12 mouse cellular contexts compared by ENCODE assay signal in the genomic region with DNA sequence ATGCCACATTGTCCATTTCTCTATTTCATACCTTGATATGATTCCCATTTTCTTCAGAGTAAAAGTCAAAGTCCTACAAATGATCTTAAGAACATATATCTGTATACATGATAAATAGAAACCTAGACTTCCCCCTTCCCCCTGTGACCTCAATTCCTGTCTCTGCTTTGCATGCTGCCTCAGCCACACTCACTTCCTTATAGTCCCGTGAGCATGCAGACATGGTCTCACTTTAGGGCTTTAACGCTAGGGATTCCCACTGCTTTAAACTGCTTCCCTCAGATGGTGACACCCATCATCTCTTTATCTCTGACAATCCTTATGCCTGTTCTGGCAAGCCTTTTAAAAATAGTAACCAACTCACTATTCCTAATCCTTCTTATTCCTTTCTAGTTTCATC. TPM values are rescaled to one million over a fixed set of nuclear protein-coding genes. Genes with fewer than 3 reads are reported as not detected.
DNase-seq lines count a peak whose midpoint lies in the region; ATAC-seq lines count a peak whose summit lies in the region.
"Had no signal": no experiment of that assay in that cellular context is flagged by ENCODE, and none has a peak within 500 bp of the region (broad histone marks: within the 10 kb centered on the region; RNA-seq: fewer than 3 reads in every experiment).

No protein-coding gene starts in this region.

- no peaks in the 10 kb centered on the region for H3K9me3 ChIP-seq in liver, embryonic 11.5 days (ENCODE audit: control insufficient read depth, low read length)
- no peaks in the 10 kb centered on the region for H3K9me3 ChIP-seq in midbrain, embryonic 15.5 days
- no peaks in the 10 kb centered on the region for H3K9me3 ChIP-seq in neural tube, embryonic 15.5 days (replicated peaks)
- H3K9me3 ChIP-seq: heart, embryonic 15.5 days; neural tube, embryonic 13.5 days had no signal

- ATAC-seq in frontal cortex, adult (ENCODE audit: low TSS enrichment), result 0 out of 2 replicates have a peak, but pooled peaks have one; percentile 31
- ATAC-seq in liver, embryonic 11.5 days (replicated peaks; ENCODE audit: low FRiP score), result no peak
- ATAC-seq in midbrain, embryonic 15.5 days (replicated peaks), result no peak
- ATAC-seq in neural tube, embryonic 15.5 days (ENCODE audit: low FRiP score), result no peak

- WGBS in liver, embryonic 11.5 days, result 42% methylated on average over 2 of the region's 2 CpGs
- WGBS in midbrain, embryonic 15.5 days, result 84% methylated on average over 2 of the region's 2 CpGs
- 85% methylated on average over 2 of the region's 2 CpGs for WGBS in neural tube, embryonic 15.5 days

- no peaks in the 10 kb centered on the region; the same call in 1 of the 2 replicates for H3K4me1 ChIP-seq in liver, embryonic 11.5 days (replicated peaks; ENCODE audit: control insufficient read depth, insufficient read depth, low read length)
- no peaks in the 10 kb centered on the region for H3K4me1 ChIP-seq in midbrain, embryonic 15.5 days
- no peaks in the 10 kb centered on the region for H3K4me1 ChIP-seq in neural tube, embryonic 15.5 days
- H3K4me1 ChIP-seq: heart, embryonic 15.5 days; neural tube, embryonic 13.5 days had no signal

- no peaks in the 10 kb centered on the region for H3K36me3 ChIP-seq in liver, embryonic 11.5 days (ENCODE audit: control insufficient read depth, insufficient read depth, low read length)
- no peaks in the 10 kb centered on the region for H3K36me3 ChIP-seq in midbrain, embryonic 15.5 days (replicated peaks)
- H3K36me3 ChIP-seq in neural tube, embryonic 15.5 days, result no peaks in the 10 kb centered on the region
- H3K36me3 ChIP-seq: heart, embryonic 15.5 days; neural tube, embryonic 13.5 days had no signal

- H3K27ac ChIP-seq in liver, embryonic 11.5 days (ENCODE audit: low read depth, low read length), result peak overlapping the region; percentile 21; the same call in 1 of the 2 replicates
- no peak overlapping the region for H3K27ac ChIP-seq in midbrain, embryonic 15.5 days
- H3K27ac ChIP-seq in neural tube, embryonic 15.5 days (replicated peaks), result no peak overlapping the region
- H3K27ac ChIP-seq: heart, embryonic 15.5 days; neural tube, embryonic 13.5 days had no signal

- no peak overlapping the region for H3K4me2 ChIP-seq in liver, embryonic 11.5 days
- no peak overlapping the region for H3K4me2 ChIP-seq in midbrain, embryonic 15.5 days
- no peak overlapping the region for H3K4me2 ChIP-seq in neural tube, embryonic 15.5 days
- H3K4me2 ChIP-seq: heart, embryonic 15.5 days; neural tube, embryonic 13.5 days had no signal

- DNase-seq in frontal cortex, postnatal 36 days (ENCODE audit: low spot score in 2 of 2), result no peak
- DNase-seq in spleen, adult 12 weeks (ENCODE audit: low spot score), result peak; percentile 12
- no peak for DNase-seq in spleen, postnatal 4 days (ENCODE audit: low spot score in 2 of 2)
- DNase-seq in liver, embryonic 11.5 days (ENCODE audit: low spot score), result no peak
- DNase-seq in skeletal muscle tissue, adult 2 months (ENCODE audit: low read depth, low spot score), result peak; percentile 36
- DNase-seq: cerebellum, postnatal 10 days; left cerebral cortex, postnatal 4 days had no signal

- H3K9ac ChIP-seq in liver, embryonic 11.5 days (ENCODE audit: low read depth, low read length), result no peak overlapping the region
- no peak overlapping the region for H3K9ac ChIP-seq in midbrain, embryonic 15.5 days
- no peak overlapping the region for H3K9ac ChIP-seq in neural tube, embryonic 15.5 days (replicated peaks)
- H3K9ac ChIP-seq: heart, embryonic 15.5 days; neural tube, embryonic 13.5 days had no signal

- no peaks in the 10 kb centered on the region for H3K27me3 ChIP-seq in liver, embryonic 11.5 days (replicated peaks; ENCODE audit: control insufficient read depth, insufficient read depth, low read length)
- no peaks in the 10 kb centered on the region for H3K27me3 ChIP-seq in midbrain, embryonic 15.5 days (replicated peaks)
- H3K27me3 ChIP-seq in neural tube, embryonic 15.5 days (replicated peaks), result no peaks in the 10 kb centered on the region
- H3K27me3 ChIP-seq: heart, embryonic 15.5 days; neural tube, embryonic 13.5 days had no signal

- no peak overlapping the region for H3K4me3 ChIP-seq in liver, embryonic 11.5 days (ENCODE audit: low read depth, low read length)
- H3K4me3 ChIP-seq in midbrain, embryonic 15.5 days, result no peak overlapping the region
- no peak overlapping the region for H3K4me3 ChIP-seq in neural tube, embryonic 15.5 days (replicated peaks)
- H3K4me3 ChIP-seq: heart, embryonic 15.5 days; neural tube, embryonic 13.5 days had no signal

RNA-seq across cellular contexts. Expression of a gene that starts 33.5 kb away (rescaled TPM):
- 67.4 and 71.9 TPM in 2 replicates for polyA plus RNA-seq in liver, embryonic 11.5 days (2014; fragmentation: Nextera tagmentation; extraction: Ambion mirVana)
- polyA plus RNA-seq in midbrain, embryonic 15.5 days (2015; fragmentation: Nextera tagmentation; extraction: Ambion mirVana), result 216 and 232 TPM in 2 replicates
- 372 and 398 TPM in 2 replicates for polyA plus RNA-seq in neural tube, embryonic 15.5 days (2015; fragmentation: Nextera tagmentation; extraction: Ambion mirVana)

Comparison
In these comparisons a context has a peak if more than half of its experiments do, and no peak if none do; other contexts are left out.
1. DNase-seq: peak in spleen, adult 12 weeks (single experiment) and skeletal muscle tissue, adult 2 months (single experiment); none in frontal cortex, postnatal 36 days (0 of 2), spleen, postnatal 4 days (0 of 2) and liver, embryonic 11.5 days (single experiment).